Mouse (Mus musculus): Measurements from ENCODE around the gene Tyrp1.

Gene Tyrp1

GRCm38 (mm10) chr4:80834050-80834449, at the start of gene Tyrp1:
TSS of gene Tyrp1 (plus strand) at chr4:80834123.
- no peak for DNase-seq (ENCODE audit: low spot score in 2 of 2)

- DNase-seq (ENCODE audit: low spot score in 2 of 2) = no peak
Observed at GRCm38 (mm10) chr4:80788339-80788738, 45.6 kb upstream of the Tyrp1 start.

- no peak for DNase-seq (ENCODE audit: low spot score in 2 of 2)
Observed at GRCm38 (mm10) chr4:80819511-80819910, 14.4 kb upstream of the Tyrp1 start.

- no peak for DNase-seq (ENCODE audit: low spot score in 2 of 2)
Observed at GRCm38 (mm10) chr4:80821945-80822344, 12.0 kb upstream of the Tyrp1 start.

- no peak for DNase-seq (ENCODE audit: low spot score in 2 of 2)
Observed at GRCm38 (mm10) chr4:80828232-80828631, 5.7 kb upstream of the Tyrp1 start.

- DNase-seq (ENCODE audit: low spot score in 2 of 2) = no peak
Observed at GRCm38 (mm10) chr4:80839317-80839716, 5.4 kb downstream of the Tyrp1 start.

- DNase-seq (ENCODE audit: low spot score in 2 of 2) = no peak
Observed at GRCm38 (mm10) chr4:80841980-80842379, 8.1 kb downstream of the Tyrp1 start.

GRCm38 (mm10) chr4:80843752-80844151, 9.8 kb downstream of the Tyrp1 start:
- DNase-seq (ENCODE audit: low spot score in 2 of 2) = peak in 1 of 2 experiments; percentile 39

- no peak for DNase-seq (ENCODE audit: low spot score in 2 of 2)
Observed at GRCm38 (mm10) chr4:80846052-80846451, 12.1 kb downstream of the Tyrp1 start.

- DNase-seq (ENCODE audit: low spot score in 2 of 2) = no peak
Observed at GRCm38 (mm10) chr4:80852590-80853425, 18.9 kb downstream of the Tyrp1 start.

GRCm38 (mm10) chr4:80855495-80855894, 21.6 kb downstream of the Tyrp1 start:
- DNase-seq (ENCODE audit: low spot score in 2 of 2) = peak in 1 of 2 experiments; percentile 30

- DNase-seq (ENCODE audit: low spot score in 2 of 2) = no peak
Observed at GRCm38 (mm10) chr4:80862962-80863361, 29.0 kb downstream of the Tyrp1 start.

GRCm38 (mm10) chr4:80863906-80864305, 30.0 kb downstream of the Tyrp1 start:
- DNase-seq (ENCODE audit: low spot score in 2 of 2) = no peak

- peak; percentile 85 to 87 for DNase-seq (ENCODE audit: low spot score in 2 of 2)
Observed at GRCm38 (mm10) chr4:80864511-80864922, 30.6 kb downstream of the Tyrp1 start.

- DNase-seq (ENCODE audit: low spot score in 2 of 2) = peak; percentile 49 to 54
Observed at GRCm38 (mm10) chr4:80866065-80866464, 32.1 kb downstream of the Tyrp1 start.

GRCm38 (mm10) chr4:80869598-80869997, 35.7 kb downstream of the Tyrp1 start:
- no peak for DNase-seq (ENCODE audit: low spot score in 2 of 2)

GRCm38 (mm10) chr4:80872847-80873644, 39.1 kb downstream of the Tyrp1 start:
- no peak for DNase-seq (ENCODE audit: low spot score in 2 of 2)

GRCm38 (mm10) chr4:80874121-80874859, 40.4 kb downstream of the Tyrp1 start:
- no peak for DNase-seq (ENCODE audit: low spot score in 2 of 2)

GRCm38 (mm10) chr4:80875055-80875454, 41.1 kb downstream of the Tyrp1 start:
- no peak for DNase-seq (ENCODE audit: low spot score in 2 of 2)

GRCm38 (mm10) chr4:80881996-80882599, 48.2 kb downstream of the Tyrp1 start:
- DNase-seq (ENCODE audit: low spot score in 2 of 2) = no peak

GRCm38 (mm10) chr4:80886631-80887030, 52.7 kb downstream of the Tyrp1 start:
- DNase-seq (ENCODE audit: low spot score in 2 of 2) = no peak

- DNase-seq (ENCODE audit: low spot score in 2 of 2) = no peak
Observed at GRCm38 (mm10) chr4:80891004-80891403, 57.1 kb downstream of the Tyrp1 start.
